8 mouse cellular contexts compared by ENCODE assay signal in genomic region chr11:38543893-38544292, GRCm38 (mm10).
DNase-seq lines count a peak whose midpoint lies in the region; ATAC-seq lines count a peak whose summit lies in the region.
"Had no signal": no experiment of that assay in that cellular context is flagged by ENCODE, and none has a peak within 500 bp of the region (broad histone marks: within the 10 kb centered on the region; RNA-seq: fewer than 3 reads in every experiment).

No protein-coding gene starts in this region.

- H3K27me3 ChIP-seq in forebrain, embryonic 10.5 days (ENCODE audit: poor library complexity, severe bottlenecking): no peaks in the 10 kb centered on the region
- H3K27me3 ChIP-seq in midbrain, embryonic 13.5 days: no peaks in the 10 kb centered on the region
- H3K27me3 ChIP-seq: embryonic facial prominence, embryonic 15.5 days had no signal

- H3K9ac ChIP-seq in midbrain, embryonic 13.5 days (replicated peaks): no peak overlapping the region
- H3K9ac ChIP-seq: embryonic facial prominence, embryonic 15.5 days had no signal

- no peak overlapping the region for H3K27ac ChIP-seq in forebrain, embryonic 10.5 days
- no peak overlapping the region for H3K27ac ChIP-seq in midbrain, embryonic 13.5 days
- H3K27ac ChIP-seq: embryonic facial prominence, embryonic 15.5 days had no signal

- no peak overlapping the region for H3K4me3 ChIP-seq in forebrain, embryonic 10.5 days
- no peak overlapping the region for H3K4me3 ChIP-seq in midbrain, embryonic 13.5 days (replicated peaks)
- H3K4me3 ChIP-seq: embryonic facial prominence, embryonic 15.5 days had no signal

- intact Hi-C loops in left cerebral cortex, postnatal 4 days (cut with DNase I): no loop called here
- intact Hi-C loops in gastrocnemius, postnatal 14 days (cut with DNase I; ENCODE audit: low total_unique reads): no loop called here

- H3K4me2 ChIP-seq in midbrain, embryonic 13.5 days (replicated peaks): no peak overlapping the region
- H3K4me2 ChIP-seq: embryonic facial prominence, embryonic 15.5 days had no signal

- DNase-seq in left cerebral cortex, postnatal 4 days: peak; percentile 13
- DNase-seq in left cerebral cortex, adult 8-10 months (ENCODE audit: low spot score in 2 of 2): no peak
- peak; percentile 6 for DNase-seq in adrenal gland, postnatal 25 days
- peak; percentile 29 for DNase-seq in forebrain, embryonic 10.5 days (ENCODE audit: extremely low spot score, low spot score)
- no peak for DNase-seq in gastrocnemius, postnatal 14 days

- no peaks in the 10 kb centered on the region for H3K36me3 ChIP-seq in forebrain, embryonic 10.5 days (replicated peaks)
- no peaks in the 10 kb centered on the region for H3K36me3 ChIP-seq in midbrain, embryonic 13.5 days
- H3K36me3 ChIP-seq: embryonic facial prominence, embryonic 15.5 days had no signal

- 8% methylated on average over 8 of the region's 8 CpGs for WGBS in forebrain, embryonic 10.5 days
- WGBS in midbrain, embryonic 13.5 days: 6% methylated on average over 8 of the region's 8 CpGs

- H3K4me1 ChIP-seq in forebrain, embryonic 10.5 days: peaks cover 5% of the 10 kb centered on the region; the same call in 1 of the 2 replicates
- peaks cover 4% of the 10 kb centered on the region; the same call in 1 of the 2 replicates for H3K4me1 ChIP-seq in midbrain, embryonic 13.5 days (replicated peaks)
- H3K4me1 ChIP-seq: embryonic facial prominence, embryonic 15.5 days had no signal

- peak; percentile 55; the same call in 1 of the 2 replicates for ATAC-seq in midbrain, embryonic 13.5 days
- no peak for ATAC-seq in inflammation-experienced regulatory T-cells, adult 6 months

- no peaks in the 10 kb centered on the region for H3K9me3 ChIP-seq in forebrain, embryonic 10.5 days
- no peaks in the 10 kb centered on the region for H3K9me3 ChIP-seq in midbrain, embryonic 13.5 days
- H3K9me3 ChIP-seq: embryonic facial prominence, embryonic 15.5 days had no signal

Comparison
In these comparisons a context has a peak if more than half of its experiments do, and no peak if none do; other contexts are left out.
1. DNase-seq: peak in left cerebral cortex, postnatal 4 days (single experiment), adrenal gland, postnatal 25 days (single experiment) and forebrain, embryonic 10.5 days (single experiment); none in left cerebral cortex, adult 8-10 months (0 of 2) and gastrocnemius, postnatal 14 days (single experiment).